Mouse (Mus musculus): ENCODE measurements at regions not wholly inside any gene's neighbourhood (a gene's known extent, or its start where the extent isn't known, plus 50 kb on each side); places are given as distances from the start of the nearest gene placed in this dataset.

DNA sequence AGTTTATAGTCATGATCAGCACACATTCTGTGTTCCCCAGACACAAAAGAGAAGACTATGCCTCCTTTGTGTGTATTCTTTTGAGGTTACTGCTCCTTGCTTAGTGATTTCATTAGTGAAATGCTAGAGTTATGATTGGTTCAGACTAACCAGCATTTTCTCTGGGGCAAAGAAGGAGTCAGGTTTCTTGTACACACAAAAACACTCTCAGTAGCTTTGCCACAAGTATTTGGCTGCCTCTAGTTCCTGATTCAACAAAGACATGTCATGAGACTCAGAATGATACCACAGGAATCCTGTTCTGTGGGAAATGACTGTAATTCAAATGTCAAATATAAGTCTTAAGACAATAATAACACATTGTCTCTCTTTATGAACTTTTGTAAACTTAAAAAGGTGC lies 86.9 kb downstream of the Alx1 start:
- DNase-seq (ENCODE audit: low read depth, low spot score) = no peak

DNA sequence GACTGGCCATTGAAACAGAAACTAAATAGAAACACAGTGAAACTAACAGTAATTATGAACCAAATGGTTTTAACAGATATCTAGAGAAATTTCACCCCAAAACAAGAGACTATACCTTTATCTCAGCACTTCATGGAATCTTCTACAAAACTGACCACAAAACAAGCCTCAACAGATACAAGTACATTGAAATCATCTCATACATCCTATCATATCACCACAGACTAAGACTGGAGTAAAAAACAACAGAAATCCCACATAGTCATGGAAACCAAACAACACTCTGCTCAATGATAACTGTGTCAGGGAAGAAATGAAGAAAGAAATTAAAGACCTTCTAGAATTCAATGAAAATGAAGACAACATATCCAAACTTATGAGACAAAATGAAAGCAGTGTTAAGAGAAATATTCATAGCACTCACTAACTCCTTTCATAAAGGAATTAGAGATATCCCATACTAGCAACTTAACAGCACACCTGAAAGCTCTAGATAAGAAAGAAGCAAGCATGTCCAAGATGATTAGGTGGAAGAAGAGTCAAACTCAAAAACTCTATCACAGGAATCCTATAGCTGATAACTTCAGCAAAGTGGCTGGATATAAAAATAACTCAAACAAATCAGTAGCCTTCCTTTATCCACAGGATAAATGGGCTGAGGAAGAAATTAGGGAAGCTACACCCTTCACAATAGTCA lies 89.0 kb downstream of the Alx1 start:
- DNase-seq (ENCODE audit: low read depth, low spot score) = no peak

DNA sequence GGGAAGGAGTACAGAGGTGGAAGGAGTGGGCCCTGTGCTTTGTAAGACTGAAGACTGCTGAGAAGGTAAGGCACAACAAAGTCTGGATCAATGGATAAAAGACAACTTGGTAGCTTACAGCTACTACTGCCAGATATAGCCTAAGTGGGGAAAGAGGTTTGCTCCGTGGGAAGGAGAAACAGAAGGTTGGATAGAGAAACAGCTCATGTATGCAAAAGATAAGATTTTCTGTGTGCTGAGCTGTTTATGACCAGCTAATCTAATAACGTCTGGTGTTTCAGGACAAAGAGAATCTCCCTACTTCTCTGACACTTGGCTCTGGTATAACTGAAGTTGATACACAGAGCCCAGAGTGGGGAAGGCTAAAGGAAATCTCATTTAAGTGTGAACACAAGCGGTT lies 98.6 kb downstream of the Alx1 start:
- DNase-seq (ENCODE audit: low read depth, low spot score) = no peak

DNA sequence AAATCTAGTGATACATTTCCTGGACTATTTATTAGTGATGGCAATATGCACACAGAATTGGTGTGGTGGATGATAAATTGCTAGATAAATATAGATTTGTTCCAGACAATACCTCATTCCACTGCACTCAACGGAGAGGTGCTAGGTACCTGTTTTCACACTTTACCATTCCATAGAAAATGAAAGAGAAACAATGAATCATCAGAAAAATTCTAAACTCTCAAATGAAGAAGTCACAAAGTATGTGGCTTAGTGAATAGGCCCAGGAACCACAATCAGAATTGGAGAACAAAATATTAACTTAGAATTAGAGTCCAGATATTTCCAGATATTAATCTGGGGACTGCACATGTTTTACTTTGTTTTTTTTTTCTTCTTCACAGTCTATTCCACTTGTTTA lies 101.4 kb downstream of the Alx1 start:
- DNase-seq (ENCODE audit: low read depth, low spot score) = no peak

DNA sequence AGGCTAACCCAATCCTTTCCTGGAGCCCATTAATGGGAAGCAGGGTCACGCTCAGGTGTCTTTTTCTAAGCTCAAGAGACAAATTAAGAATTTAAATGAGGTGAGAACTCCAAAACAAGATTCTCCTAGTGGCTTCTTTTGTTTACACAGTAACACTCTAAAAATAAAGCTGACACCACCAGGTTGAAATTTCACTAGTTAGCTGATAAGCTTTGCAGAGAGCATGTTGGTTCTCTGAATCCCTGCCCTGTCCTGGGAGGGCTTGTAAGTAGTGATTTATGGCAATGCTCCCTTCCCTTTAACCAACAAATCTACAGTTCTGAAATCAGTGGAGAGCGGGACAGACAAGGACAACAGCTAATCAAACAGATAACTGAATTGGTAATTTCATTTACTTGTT lies 132.6 kb downstream of the Alx1 start:
- no peak for DNase-seq (ENCODE audit: low read depth, low spot score)

DNA sequence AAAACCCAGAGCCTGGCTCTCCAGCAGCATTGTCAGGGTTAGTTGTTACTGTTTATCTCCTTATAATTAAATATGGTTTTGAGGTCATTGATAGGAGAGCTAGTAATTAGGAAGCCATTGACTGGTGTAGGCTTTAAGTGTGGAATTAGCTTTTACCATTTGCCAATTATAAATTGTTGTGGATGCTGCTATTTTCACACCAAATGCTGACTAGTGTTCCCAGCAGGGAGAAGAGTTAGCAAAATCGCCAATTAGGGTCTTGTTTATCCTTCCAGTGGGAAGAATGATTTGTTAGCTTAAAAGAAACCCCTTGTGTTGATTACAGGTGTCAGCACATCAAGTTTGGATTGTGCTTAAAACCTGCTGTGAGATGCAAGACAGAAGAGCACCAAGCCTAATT lies 134.1 kb downstream of the Alx1 start:
- DNase-seq (ENCODE audit: low read depth, low spot score) = no peak

DNA sequence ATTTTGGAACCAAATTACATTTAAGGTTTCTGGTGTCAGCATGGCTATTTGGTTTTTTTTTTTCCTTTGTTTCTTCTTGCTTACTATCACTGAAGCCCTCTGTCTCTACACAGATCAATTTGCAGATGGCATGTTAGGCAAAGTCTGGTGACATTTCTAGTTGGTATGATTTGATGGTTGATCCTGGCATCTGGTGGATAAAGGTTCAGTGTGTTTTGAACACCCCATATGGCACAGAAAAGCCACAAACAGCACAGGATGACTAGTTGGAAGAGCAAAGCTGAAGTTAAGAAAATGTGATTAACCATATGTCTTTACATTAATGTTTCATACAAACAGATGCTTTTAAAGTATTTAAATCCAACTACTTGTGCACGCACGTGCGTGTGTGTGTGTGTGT lies 137.6 kb downstream of the Alx1 start:
- DNase-seq (ENCODE audit: low read depth, low spot score) = no peak

DNA sequence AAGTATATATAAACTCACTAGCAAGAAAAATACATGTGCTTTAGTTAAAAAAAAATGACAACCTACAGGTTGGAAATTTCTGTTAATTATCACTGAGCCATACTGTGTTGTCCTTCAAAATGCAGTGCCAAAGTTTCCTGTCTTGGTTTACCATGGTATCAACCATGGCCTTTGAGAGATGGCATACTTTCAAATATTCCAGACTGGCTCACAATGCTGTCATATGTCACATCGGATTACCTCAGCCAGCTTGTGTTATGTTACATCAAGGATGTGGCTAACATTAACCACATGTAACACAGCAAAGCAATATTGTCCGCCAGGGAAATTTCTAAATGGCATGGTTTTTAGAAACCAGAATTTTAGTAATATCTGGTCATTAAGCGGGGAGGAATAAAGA lies 140.3 kb downstream of the Alx1 start:
- no peak for DNase-seq (ENCODE audit: low read depth, low spot score)

DNA sequence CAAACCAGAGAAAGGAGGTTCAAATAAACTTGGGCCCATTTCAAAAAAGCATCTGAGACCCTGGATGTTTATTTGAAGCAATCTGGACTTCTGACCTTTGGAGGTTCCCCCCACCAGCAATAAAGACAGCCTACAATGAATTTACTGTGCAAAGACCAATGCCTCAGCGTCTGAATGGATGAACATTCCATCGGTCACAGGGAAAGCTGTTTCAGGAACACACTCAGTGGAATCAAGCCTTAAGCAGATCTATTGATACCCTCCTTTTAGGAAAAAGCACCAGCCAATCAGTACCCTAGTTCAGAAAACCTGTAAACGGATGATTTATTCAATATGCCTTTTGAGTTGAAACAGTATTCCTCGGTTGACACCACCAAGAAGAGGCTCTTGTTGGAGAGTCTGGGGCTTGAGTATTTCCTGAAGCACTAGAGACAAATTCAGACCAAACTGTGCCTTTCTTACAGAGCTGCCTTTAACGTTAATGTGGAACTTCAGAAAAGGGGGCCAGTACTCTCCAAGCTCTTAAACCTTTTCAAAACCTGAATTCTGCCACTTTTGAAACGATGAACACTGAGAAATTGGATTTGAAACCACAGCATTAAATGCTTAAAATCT lies 148.1 kb downstream of the Alx1 start:
- no peak for DNase-seq (ENCODE audit: low read depth, low spot score)

DNA sequence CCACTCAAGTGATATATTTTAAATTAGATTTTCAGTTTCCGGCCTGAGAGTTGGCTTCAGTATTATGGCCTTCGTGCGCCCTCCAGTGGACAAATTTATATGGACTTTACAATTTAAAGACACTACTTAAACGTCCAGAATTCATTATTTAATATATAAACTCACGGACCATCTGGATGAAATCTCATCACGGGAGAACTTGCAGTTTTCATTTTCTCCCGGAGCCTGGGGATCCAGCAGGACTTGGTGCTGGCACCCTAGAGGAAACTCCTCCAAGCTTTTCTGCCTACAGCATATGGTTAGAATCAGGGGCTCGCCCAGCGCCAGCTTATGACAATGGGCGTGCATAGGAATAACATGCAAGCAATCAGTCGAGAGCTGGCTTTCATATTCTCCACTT lies 152.0 kb downstream of the Alx1 start:
- DNase-seq (ENCODE audit: low read depth, low spot score) = peak; percentile 12

DNA sequence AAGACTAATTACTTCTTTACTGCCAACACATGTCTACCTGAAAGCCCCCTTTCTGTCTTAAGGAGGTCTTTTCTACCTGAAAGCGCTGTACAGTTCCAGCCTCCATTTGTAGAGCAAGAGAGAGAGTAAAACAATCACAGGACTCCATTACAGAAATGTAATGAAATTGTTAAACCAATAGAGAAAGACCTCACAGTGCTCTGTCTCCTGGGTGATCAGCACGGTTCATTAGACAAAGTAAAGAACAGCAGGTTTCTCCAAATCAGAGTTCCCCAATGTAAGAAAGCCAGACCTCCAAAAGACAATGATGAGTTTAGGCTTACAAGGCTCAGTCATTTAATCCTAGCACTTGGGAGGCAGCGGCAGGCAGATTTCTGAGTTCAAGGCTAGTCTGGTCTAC lies 153.1 kb downstream of the Alx1 start:
- no peak for DNase-seq (ENCODE audit: low read depth, low spot score)

DNA sequence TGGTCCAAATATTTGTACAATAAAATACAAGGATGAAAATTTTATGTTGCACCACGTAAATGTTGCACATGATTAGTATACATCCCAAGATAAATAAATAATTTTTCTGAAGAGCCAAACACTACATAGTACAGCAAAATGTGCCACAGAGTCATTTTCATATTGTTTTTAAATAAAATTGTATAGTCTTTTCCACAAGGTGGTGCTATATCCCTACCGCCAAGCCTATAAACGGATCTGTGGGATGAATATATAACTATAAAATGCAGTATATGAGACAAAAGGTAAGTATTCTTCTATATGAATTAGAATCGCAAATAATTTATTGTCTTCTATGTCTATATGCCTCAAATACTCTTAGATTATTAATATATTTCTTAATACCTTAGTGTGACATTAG lies 163.1 kb downstream of the Alx1 start:
- DNase-seq (ENCODE audit: low read depth, low spot score) = no peak

DNA sequence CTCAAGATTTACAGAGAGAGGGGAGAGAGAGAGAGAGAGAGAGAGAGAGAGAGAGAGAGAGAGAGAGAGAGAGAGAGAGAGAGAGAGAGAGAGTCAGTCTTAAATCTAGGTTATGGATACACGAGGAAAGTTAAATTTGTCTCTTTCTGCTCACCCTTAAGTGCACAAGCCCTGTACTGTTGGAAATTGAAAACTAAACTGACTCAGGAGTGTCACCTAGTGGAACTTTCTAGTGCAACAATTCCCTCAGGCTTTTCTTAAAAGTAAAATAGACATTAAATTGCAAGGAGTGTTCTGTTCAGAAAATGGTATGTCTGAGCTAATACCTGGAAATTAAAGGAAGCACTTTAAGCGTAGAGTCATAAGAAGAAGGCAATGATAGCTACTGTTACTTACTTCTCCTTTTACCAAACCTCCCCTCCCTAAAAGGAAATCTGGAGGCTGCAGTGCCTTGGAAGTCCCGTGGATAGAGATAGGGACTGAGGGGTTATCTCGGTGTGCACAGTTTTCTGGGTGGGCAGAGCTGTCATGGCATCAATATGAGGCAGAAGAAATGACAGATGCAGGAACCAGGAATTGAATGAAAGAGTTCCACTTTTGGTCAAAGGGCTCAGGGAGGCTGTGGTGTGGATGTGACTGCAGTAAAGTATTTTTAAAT lies 193.3 kb downstream of the Alx1 start:
- DNase-seq (ENCODE audit: low read depth, low spot score) = peak; percentile 21

DNA sequence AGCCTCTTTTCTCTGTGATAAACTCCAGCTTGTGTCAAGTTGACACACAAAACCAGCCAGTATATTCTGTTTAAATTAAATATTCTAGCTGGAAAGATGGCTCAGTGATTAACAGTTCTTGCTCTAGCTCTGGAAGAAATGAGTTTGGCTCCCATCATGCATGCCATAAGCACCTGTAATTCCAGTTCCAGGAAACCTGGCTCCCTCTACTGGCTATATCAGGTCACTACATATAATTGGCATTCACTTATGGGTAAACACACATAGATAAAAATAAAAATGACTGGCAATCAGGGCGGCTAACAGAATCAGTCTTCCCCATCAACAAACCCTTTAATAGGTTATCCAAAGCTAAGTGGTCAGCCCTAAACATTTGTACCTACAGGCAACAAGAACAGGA lies 194.2 kb downstream of the Alx1 start:
- no peak for DNase-seq (ENCODE audit: low read depth, low spot score)

DNA sequence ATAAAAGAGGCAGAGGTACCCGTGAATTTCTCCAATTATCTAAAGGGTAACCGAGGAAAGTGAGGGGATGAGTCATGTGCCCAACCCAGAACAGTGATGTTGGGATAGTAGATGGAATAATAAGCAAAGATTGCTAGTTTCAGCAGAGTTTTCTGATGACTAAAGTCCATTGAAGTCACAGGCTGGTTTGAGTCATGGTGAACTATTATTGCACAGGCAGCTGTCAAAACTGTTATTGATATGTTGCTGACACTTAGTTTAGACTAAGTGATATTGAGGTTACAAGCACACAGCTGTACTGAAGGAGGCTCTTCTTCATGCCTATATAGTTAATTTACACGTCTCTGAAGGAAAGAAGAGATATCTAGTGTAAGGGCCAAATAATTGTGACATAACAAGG lies 200.4 kb downstream of the Alx1 start:
- DNase-seq (ENCODE audit: low read depth, low spot score) = no peak

DNA sequence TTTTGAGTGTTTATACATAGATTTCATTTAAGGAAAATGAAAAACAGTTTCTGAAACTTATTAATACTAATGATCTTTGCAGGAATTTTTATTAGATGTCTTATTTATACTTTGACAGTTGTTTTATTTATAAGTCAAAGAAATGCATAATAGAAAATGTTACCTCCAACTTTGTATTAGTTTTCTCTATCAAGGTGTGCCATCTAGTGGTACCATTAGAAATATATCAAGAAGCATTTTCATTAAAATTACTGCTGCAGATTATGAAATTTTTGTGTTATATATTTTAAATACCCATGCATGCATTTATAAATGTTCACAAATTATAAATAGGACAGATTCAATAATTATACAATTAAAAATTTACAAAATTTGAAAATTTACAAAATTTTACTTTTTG lies 206.6 kb downstream of the Alx1 start:
- no peak for DNase-seq (ENCODE audit: low read depth, low spot score)

DNA sequence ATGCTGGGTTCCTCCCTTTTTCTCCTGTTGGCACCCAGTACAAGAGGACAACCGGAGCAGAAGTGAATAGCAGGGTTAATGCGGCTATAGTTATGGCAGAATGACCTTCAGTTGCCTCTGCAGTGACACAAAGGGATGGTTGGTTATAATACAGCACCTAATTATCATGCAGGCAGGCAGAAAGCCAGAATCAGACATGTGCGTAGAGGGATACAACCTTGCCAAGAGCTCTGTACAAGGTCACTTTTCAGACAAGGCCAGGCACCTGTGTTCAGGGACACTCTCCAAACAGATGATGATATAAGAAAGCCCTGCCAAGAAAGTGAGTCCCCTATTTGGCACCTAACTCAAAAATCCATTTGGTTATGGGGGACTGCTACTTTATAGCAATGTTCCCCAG lies 228.6 kb downstream of the Alx1 start:
- DNase-seq (ENCODE audit: low read depth, low spot score) = no peak

DNA sequence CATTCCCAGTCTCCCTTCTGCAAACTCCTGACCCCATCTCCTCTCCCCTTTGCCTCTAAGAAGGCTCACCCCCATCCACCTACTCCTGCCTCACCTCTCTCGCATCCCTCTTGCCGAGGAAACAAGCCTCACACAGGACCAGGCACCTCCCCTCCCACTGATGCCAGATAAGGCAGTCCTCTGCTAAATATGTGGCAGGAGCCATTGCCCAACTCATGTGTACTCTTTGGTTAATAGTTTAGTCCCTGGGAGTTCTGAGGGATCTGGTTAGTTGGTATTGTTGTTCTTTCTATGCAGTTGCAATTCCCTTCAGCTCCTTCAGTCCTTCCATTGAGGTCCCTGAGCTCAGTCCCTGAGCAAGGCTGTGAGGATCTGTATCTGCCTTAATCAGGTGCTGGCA lies 250.8 kb downstream of the Alx1 start:
- DNase-seq (ENCODE audit: low read depth, low spot score) = no peak

DNA sequence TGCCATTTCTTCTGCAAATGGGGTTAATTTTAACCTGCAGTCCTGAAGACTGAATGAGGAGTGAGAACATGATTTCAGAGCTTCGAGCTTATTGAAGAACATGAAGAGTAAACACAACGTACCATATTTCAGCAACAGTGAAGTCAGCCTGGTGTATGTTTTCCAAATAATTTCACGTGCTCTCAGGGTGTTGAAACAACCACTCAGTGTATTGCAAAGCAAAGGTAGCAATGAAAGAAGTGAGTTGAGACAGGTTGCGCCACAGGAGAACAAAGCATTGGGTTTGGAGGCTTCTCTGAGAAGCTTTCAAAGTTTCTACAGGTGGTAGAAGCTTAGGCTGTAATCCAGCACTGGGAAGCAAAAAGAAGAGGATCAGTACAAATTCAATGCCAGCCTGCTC lies 251.7 kb downstream of the Rassf9 start:
- DNase-seq (ENCODE audit: low read depth, low spot score) = no peak

DNA sequence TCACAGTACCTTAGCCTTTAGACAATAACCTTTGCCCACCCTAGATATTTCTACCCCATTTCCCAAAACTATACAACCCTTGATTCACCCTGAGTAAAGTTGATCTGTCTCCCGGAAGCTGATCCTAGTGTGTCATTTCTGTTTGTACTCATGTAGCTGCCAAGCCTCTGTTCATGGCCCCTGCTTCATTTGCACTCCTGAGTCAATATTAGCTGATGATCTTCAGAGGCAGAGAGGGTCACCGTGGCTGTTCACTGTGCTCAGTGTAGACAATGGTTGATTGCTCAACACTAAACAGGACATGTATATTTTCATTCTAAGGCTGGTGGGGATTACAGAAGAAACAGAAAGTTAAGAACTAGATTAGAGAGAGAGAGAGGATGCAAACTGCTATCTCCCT lies 250.4 kb downstream of the Rassf9 start:
- DNase-seq (ENCODE audit: low read depth, low spot score) = no peak

DNA sequence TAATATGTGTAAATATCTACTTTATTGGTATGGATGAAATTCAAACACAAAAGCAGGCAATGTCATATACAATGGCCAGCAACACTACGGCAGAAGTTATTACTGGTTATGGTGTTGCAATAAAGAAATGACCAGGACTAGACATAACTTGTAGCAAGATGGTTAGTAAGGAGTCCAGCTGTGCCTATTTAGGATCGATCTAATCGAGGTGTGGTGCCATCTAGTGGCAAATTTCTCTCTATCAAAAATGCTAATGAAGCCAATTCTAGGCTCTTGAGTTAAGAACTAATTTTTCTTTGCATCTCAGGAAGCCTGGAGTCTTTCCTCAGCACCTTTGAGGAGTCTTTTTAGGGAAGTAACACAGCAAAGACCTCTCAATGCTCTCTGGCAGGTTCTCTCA lies 223.2 kb downstream of the Rassf9 start:
- peak; percentile 11 for DNase-seq (ENCODE audit: low read depth, low spot score)

DNA sequence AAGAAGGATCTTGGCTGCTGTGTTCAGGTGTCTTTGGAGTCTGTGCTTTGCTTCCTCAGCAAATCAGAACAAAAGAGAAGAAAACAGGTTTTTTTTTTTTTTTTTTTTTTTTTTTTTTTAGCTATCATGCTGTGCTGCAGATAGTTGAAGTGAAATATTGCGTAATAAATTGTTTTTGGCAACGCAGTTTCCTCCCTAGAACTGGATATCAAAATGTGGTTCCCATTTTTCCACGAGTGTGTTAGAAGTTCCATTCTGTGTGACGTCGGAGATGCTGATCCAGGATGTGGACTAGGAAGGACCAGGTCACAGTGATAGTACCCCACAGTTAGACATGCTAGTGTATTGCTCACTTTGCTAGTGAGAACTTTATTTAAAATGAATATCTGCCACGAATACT lies 220.4 kb downstream of the Rassf9 start:
- no peak for DNase-seq (ENCODE audit: low read depth, low spot score)

DNA sequence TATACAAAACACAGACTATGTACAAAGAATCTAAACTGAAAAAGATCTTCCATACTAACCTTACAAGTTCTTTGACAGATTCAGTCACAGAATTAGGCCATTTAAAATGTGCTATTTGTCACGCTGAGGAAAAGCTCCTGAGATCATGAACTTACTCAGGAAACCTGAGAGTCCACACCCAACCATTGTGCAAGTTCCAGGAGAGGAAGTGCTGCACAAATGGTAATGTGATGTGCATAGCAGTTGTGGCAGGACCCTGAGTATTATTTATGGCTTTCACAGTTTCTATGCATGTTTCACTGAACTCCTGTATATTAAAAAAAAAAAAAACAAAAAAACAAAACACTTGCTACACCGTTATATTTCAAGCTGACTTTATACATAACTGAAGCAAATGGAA lies 200.2 kb downstream of the Rassf9 start:
- DNase-seq (ENCODE audit: low read depth, low spot score) = no peak
